Comparison of ENCODE assay signal across 8 mouse cellular contexts in genomic region chr7:143464811-143465560, GRCm38 (mm10). TPM values are rescaled to one million over a fixed set of nuclear protein-coding genes. Genes with fewer than 3 reads are reported as not detected.
DNase-seq lines count a peak whose midpoint lies in the region; ATAC-seq lines count a peak whose summit lies in the region.

No protein-coding gene starts in this region.

- H3K27me3 ChIP-seq in heart, embryonic 15.5 days = peaks cover 2% of the 10 kb centered on the region; the same call in 1 of the 2 replicates
- no peaks in the 10 kb centered on the region for H3K27me3 ChIP-seq in stomach, embryonic 15.5 days (replicated peaks)

- peak; percentile 25 for ATAC-seq in heart, embryonic 15.5 days (replicated peaks; ENCODE audit: insufficient number of reproducible peaks, insufficient read depth, low FRiP score, low read depth)
- peak; percentile 57 for ATAC-seq in stomach, embryonic 15.5 days (ENCODE audit: insufficient read depth, low FRiP score, low read depth)

- peak overlapping the region; percentile 70 for H3K4me2 ChIP-seq in heart, embryonic 15.5 days
- peak overlapping the region; percentile 64 for H3K4me2 ChIP-seq in stomach, embryonic 15.5 days

- H3K27ac ChIP-seq in heart, embryonic 15.5 days = peak overlapping the region; percentile 51
- peak overlapping the region; percentile 81 for H3K27ac ChIP-seq in stomach, embryonic 15.5 days

- peak; percentile 34 to 39 for DNase-seq in left cerebral cortex, adult 18-20 months (ENCODE audit: low spot score in 2 of 2)
- no peak for DNase-seq in left cerebral cortex, adult 11 months (ENCODE audit: low spot score)
- peak; percentile 69 for DNase-seq in embryo, embryonic 11.5 days (ENCODE audit: low read depth, low spot score)
- peak; percentile 42 for DNase-seq in left cerebral cortex, postnatal 4 days
- peak; percentile 75 for DNase-seq in mesoderm, embryonic 11.5 days (ENCODE audit: low read depth, low spot score)
- no peak for DNase-seq in cerebellum, adult 11 months

- no peaks in the 10 kb centered on the region for H3K9me3 ChIP-seq in heart, embryonic 15.5 days (replicated peaks)
- 0 out of 2 replicates have a peak, but pooled peaks cover 2% of the 10 kb centered on the region for H3K9me3 ChIP-seq in stomach, embryonic 15.5 days

- 13% methylated on average over 56 of the region's 56 CpGs for WGBS in heart, embryonic 15.5 days
- 19% methylated on average over 56 of the region's 56 CpGs for WGBS in stomach, embryonic 15.5 days

- H3K36me3 ChIP-seq in heart, embryonic 15.5 days = no peaks in the 10 kb centered on the region
- no peaks in the 10 kb centered on the region for H3K36me3 ChIP-seq in stomach, embryonic 15.5 days

- intact Hi-C loops in left cerebral cortex, postnatal 4 days (cut with DNase I) = loop anchor here (2.0 to 10.0 kb wide), 2 partner anchors 170 to 310 kb away; no protein-coding TSS in a partner anchor

- peaks cover 49% of the 10 kb centered on the region for H3K4me1 ChIP-seq in heart, embryonic 15.5 days (replicated peaks)
- H3K4me1 ChIP-seq in stomach, embryonic 15.5 days = peaks cover 24% of the 10 kb centered on the region

- H3K4me3 ChIP-seq in heart, embryonic 15.5 days = peak overlapping the region; percentile 42
- H3K4me3 ChIP-seq in stomach, embryonic 15.5 days (replicated peaks) = peak overlapping the region; percentile 35

- H3K9ac ChIP-seq in heart, embryonic 15.5 days = peak overlapping the region; percentile 23
- peak overlapping the region; percentile 33; the same call in 1 of the 2 replicates for H3K9ac ChIP-seq in stomach, embryonic 15.5 days

RNA-seq across cellular contexts. Expression of gene Cdkn1c, which starts 4.1 kb away (rescaled TPM):
- total RNA-seq in left cerebral cortex, adult 18-20 months (2021) = 10 to 100 TPM; 11.9 to 13.3 TPM
- polyA plus RNA-seq in heart, embryonic 15.5 days (2015; fragmentation: Nextera tagmentation; extraction: Ambion mirVana) = 369 and 534 TPM in 2 replicates
- 10 to 100 TPM; 47.3 to 47.8 TPM for total RNA-seq in left cerebral cortex, postnatal 4 days (2021)
- polyA plus RNA-seq in stomach, embryonic 15.5 days (2015; fragmentation: Nextera tagmentation; extraction: Ambion mirVana) = 768 and 804 TPM in 2 replicates

RNA-seq across cellular contexts. Expression of gene Slc22a18, which starts 8.6 kb away (rescaled TPM):
- total RNA-seq in left cerebral cortex, adult 18-20 months (2021) = under 1 TPM; 0.68 to 0.86 TPM
- 0.82 and 1.7 TPM in 2 replicates for polyA plus RNA-seq in heart, embryonic 15.5 days (2015; fragmentation: Nextera tagmentation; extraction: Ambion mirVana)
- total RNA-seq in left cerebral cortex, postnatal 4 days (2021) = not detected
- polyA plus RNA-seq in stomach, embryonic 15.5 days (2015; fragmentation: Nextera tagmentation; extraction: Ambion mirVana) = 9.2 and 11.7 TPM in 2 replicates

RNA-seq across cellular contexts. Expression of gene Phlda2, which starts 38.0 kb away (rescaled TPM):
- total RNA-seq in left cerebral cortex, adult 18-20 months (2021) = not detected
- polyA plus RNA-seq in heart, embryonic 15.5 days (2015; fragmentation: Nextera tagmentation; extraction: Ambion mirVana) = 0.45 and 0.82 TPM in 2 replicates
- not detected for total RNA-seq in left cerebral cortex, postnatal 4 days (2021)
- 11.5 and 13.7 TPM in 2 replicates for polyA plus RNA-seq in stomach, embryonic 15.5 days (2015; fragmentation: Nextera tagmentation; extraction: Ambion mirVana)

Comparison
In these comparisons a context has a peak if more than half of its experiments do, and no peak if none do; other contexts are left out.
1. DNase-seq: peak in left cerebral cortex, adult 18-20 months (2 of 2), embryo, embryonic 11.5 days (single experiment), left cerebral cortex, postnatal 4 days (single experiment) and mesoderm, embryonic 11.5 days (single experiment); none in left cerebral cortex, adult 11 months (single experiment) and cerebellum, adult 11 months (single experiment).